Mouse (Mus musculus) hindbrain, embryonic 15.5 days (tissue): ENCODE measurements around the gene Cry1. TPM values are rescaled to one million over a fixed set of nuclear protein-coding genes. Genes with fewer than 3 reads are reported as not detected.

Experiments
- ATAC-seq: fragments of 200-750 bp; cut with Nextera tagmentation; 2 replicates; pipeline ENCODE4 v1.8.0; 2017; ENCODE audit warnings: low read depth, moderate number of reproducible peaks, moderate TSS enrichment; ENCODE audit not compliant: low FRiP score
- H3K27ac ChIP-seq: fragments of 300-500 bp; sonication (generic); replicated peaks from 2 replicates; pipeline ENCODE4 v1.5.1; 2015; ENCODE audit warnings: mild to moderate bottlenecking, inconsistent platforms
- H3K27me3 ChIP-seq: fragments of 300-500 bp; sonication (generic); 2 replicates; pipeline ENCODE4 v1.6.1; 2015; ENCODE audit warnings: control low read depth, inconsistent platforms
- H3K36me3 ChIP-seq: fragments of 300-500 bp; sonication (generic); 2 replicates; pipeline ENCODE4 v1.6.1; 2015; ENCODE audit warnings: control low read depth, inconsistent platforms
- H3K4me1 ChIP-seq: fragments of 300-500 bp; sonication (generic); replicated peaks from 2 replicates; pipeline ENCODE4 v1.6.1; 2015; ENCODE audit warnings: control low read depth, inconsistent platforms
- H3K4me2 ChIP-seq: fragments of 300-500 bp; sonication (generic); 2 replicates; pipeline ENCODE4 v1.6.1; 2015; ENCODE audit warnings: moderate library complexity, mild to moderate bottlenecking, inconsistent platforms
- H3K4me3 ChIP-seq: fragments of 300-500 bp; sonication (generic); 2 replicates; pipeline ENCODE4 v1.5.1; 2015; ENCODE audit warnings: mild to moderate bottlenecking, inconsistent platforms
- H3K9ac ChIP-seq: fragments of 300-500 bp; sonication (generic); 2 replicates; pipeline ENCODE4 v1.6.1; 2015; ENCODE audit warnings: inconsistent platforms
- H3K9me3 ChIP-seq: fragments of 300-500 bp; sonication (generic); 2 replicates; pipeline ENCODE4 v1.6.1; 2016; ENCODE audit warnings: control low read depth, inconsistent platforms
- WGBS: fragments of 180-500 bp; shearing (Covaris S2); methylation state at CpG from one replicate; pipeline ENCODE4 v1.1.7; 2015; 5-methylcytosine and 5-hydroxymethylcytosine counted together
- polyA plus RNA-seq: library from polyadenylated mRNA; unstranded; fragments of >200 nt; fragmentation: Nextera tagmentation; extraction: Ambion mirVana; gene quantifications from 2 replicates; pipeline ENCODE4 v1.2.1, GENCODE M21; 2015

Cry1 gene
- polyA plus RNA-seq = 36.0 and 36.7 TPM in 2 replicates

DNA sequence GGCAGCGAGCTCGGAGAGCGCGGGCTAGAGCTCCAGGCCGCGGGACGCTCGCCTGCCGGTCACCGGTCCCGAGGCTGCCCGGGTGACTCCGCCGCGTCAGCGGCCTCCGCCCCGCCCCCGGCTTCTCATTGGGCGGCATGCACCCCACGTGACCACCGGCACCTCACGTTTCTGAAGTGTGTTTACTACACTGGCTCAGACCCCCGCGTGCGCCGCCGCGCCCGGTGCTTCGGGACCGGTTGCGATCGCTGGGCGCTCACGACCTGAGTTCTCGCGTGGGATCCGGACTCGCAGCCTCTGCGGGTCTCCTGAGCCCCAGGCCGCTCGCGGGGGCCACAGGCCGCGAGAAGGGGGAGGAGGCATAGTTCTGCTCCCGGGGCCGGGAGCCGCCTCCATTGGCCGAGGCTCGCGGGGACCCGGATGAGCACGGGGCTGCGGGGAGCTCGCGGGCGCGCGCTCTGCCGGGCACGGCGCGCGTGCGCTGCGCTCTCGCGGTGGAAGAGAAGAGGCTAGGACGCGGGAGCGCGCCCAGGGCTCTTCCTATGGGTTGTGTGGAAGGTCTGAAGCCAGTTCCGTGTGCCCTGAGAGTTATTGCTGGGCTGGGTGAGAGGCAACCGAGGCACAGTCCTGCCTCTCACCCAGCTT lies at the start of gene Cry1:
Gene Cry1 (minus strand): TSS at position 101 of the 645 bp plus-strand sequence.
- H3K9ac ChIP-seq = peak within 1 kb of the TSS; percentile 77
- H3K4me3 ChIP-seq = peak within 1 kb of the TSS; percentile 93
- no peaks in the 10 kb centered on the region for H3K9me3 ChIP-seq
- H3K27ac ChIP-seq = peak within 1 kb of the TSS; percentile 96
- no peaks in the 10 kb centered on the region for H3K36me3 ChIP-seq
- no peaks in the 10 kb centered on the region for H3K27me3 ChIP-seq
- WGBS = under 1% methylated on average over 65 of the region's 75 CpGs
- ATAC-seq = peak; percentile 97
- H3K4me2 ChIP-seq = peak within 1 kb of the TSS; percentile 93
- peaks cover 15% of the 10 kb centered on the region for H3K4me1 ChIP-seq

DNA sequence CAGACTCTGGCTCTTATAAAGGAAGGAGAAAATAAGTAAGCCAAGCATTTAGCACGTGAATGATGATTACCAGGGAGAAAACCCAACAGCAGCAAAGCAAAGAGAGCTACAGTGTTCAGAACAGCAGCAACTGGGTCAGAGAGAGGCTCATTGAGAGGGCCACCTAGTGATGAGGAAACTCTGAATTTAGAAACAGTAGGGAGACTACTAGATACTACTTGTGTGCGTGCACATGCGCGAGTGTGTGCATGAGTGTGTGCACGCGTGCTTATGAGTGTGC lies 36.8 kb upstream of the Cry1 start:
- Histone ChIP-seq H3K4me3 (no peak overlapping the region), H3K36me3 (no peaks in the 10 kb centered on the region), H3K9me3 (no peaks in the 10 kb centered on the region), H3K9ac (no peak overlapping the region), H3K4me2 (no peak overlapping the region; the same call in 1 of the 2 replicates), H3K27me3 (no peaks in the 10 kb centered on the region; the same call in none of the 2 replicates), H3K4me1 (peaks cover 11% of the 10 kb centered on the region), H3K27ac (peak overlapping the region; percentile 23; the same call in 1 of the 2 replicates)
- no peak for ATAC-seq
- WGBS = 83% methylated on average over 6 of the region's 6 CpGs

DNA sequence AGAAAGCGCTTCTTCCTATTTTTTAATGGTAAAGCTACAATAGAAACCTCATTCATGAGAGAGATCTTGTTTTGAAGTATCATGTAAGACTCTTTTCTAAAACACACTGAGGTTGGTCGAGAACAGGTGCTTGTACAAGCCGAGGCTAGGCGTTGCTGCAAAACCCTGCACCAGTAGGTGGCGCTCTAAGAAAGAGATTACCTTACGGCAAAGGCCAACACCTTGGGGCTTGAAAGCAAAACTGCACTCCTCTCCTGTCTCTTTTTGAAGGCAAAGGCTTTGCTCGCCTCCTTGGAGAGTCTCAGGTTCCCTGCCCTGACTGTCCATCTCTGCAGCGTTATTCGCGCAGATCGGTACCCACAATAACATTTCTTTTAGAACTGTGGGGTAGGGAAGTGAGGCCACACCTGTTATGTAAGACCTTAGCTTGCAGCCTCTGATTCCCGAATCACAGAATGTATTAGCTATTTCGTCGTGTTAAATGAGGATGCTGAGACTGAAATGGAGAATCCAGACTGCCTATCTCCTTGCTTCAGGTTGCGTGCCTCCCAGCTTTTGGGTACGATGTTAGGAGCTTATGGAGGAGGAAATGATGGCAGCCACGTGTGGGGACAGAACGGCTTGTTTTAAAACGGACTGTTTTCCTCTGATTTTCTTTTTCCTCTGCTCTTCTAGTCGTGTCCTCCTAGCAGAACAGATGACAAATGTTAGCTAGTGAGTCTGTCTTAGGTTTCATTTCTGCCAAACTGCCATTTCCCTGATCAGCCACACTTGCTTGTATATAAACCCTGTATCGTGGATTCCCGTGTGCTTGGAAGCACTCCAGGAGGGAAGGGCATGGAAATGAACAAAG lies 36.3 kb upstream of the Cry1 start:
- peaks cover 11% of the 10 kb centered on the region for H3K4me1 ChIP-seq
- peak overlapping the region; percentile 23 for H3K27ac ChIP-seq
- peak overlapping the region; percentile 29 for H3K4me2 ChIP-seq
- 0 out of 2 replicates have a peak overlapping the region, but pooled peaks have one; percentile 5 for H3K9ac ChIP-seq
- no peaks in the 10 kb centered on the region; the same call in none of the 2 replicates for H3K27me3 ChIP-seq
- H3K4me3 ChIP-seq = no peak overlapping the region
- no peaks in the 10 kb centered on the region for H3K9me3 ChIP-seq
- ATAC-seq = peak; percentile 92
- no peaks in the 10 kb centered on the region for H3K36me3 ChIP-seq
- 28% methylated on average over 22 of the region's 22 CpGs for WGBS

DNA sequence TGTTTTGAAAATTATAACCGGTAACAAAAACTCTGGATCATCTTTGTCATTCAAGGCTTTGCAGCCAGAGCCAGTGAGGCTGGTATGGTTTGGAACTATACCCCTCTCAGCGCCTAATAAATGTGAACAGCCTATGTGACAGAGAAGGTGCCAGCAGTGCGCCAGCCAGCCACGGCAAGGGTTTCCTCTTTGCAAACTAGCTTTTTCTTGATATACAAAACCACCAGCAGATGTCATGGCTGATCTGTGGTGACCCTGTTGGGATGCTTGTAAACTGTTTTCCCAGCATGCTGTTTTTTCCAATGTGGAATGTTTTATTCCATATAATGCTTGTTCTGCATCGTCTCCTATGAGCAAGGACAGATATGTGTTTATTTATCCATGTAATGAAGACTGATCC lies 30.0 kb upstream of the Cry1 start:
- H3K9me3 ChIP-seq = no peaks in the 10 kb centered on the region
- peak overlapping the region; percentile 11; the same call in 1 of the 2 replicates for H3K9ac ChIP-seq
- peak overlapping the region; percentile 43 for H3K4me2 ChIP-seq
- no peaks in the 10 kb centered on the region for H3K36me3 ChIP-seq
- H3K4me3 ChIP-seq = no peak overlapping the region; the same call in 1 of the 2 replicates
- WGBS = 62% methylated on average over 5 of the region's 5 CpGs
- 0 out of 2 replicates have a peak overlapping the region, but pooled peaks have one; percentile 1 for H3K27ac ChIP-seq
- H3K4me1 ChIP-seq = no peaks in the 10 kb centered on the region
- no peaks in the 10 kb centered on the region; the same call in none of the 2 replicates for H3K27me3 ChIP-seq
- ATAC-seq = peak; percentile 79; the same call in 1 of the 2 replicates

DNA sequence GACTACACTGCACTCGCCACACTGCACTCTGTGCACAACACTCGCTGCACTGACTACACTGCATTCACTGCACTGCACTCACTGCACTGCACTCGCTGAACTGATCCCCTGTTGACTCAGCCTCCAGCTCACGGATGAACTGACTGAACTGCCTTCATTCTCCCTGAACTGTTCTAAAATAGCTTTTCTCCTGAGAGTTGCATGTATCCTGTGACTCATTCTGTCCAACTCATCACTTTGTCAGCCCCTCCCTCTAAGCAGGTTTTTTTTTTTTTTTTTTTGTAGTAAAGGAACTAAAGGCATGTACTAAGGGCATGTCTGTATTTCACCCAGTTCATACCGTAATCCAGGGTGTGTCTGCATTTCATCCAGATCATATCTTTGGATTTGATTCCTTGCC lies 26.8 kb upstream of the Cry1 start:
- Histone ChIP-seq H3K27me3 (no peaks in the 10 kb centered on the region), H3K9ac (no peak overlapping the region), H3K4me3 (no peak overlapping the region), H3K4me1 (no peaks in the 10 kb centered on the region), H3K9me3 (no peaks in the 10 kb centered on the region), H3K4me2 (no peak overlapping the region), H3K36me3 (no peaks in the 10 kb centered on the region), H3K27ac (no peak overlapping the region)
- WGBS = 92% methylated on average over 5 of the region's 5 CpGs
- no peak for ATAC-seq

DNA sequence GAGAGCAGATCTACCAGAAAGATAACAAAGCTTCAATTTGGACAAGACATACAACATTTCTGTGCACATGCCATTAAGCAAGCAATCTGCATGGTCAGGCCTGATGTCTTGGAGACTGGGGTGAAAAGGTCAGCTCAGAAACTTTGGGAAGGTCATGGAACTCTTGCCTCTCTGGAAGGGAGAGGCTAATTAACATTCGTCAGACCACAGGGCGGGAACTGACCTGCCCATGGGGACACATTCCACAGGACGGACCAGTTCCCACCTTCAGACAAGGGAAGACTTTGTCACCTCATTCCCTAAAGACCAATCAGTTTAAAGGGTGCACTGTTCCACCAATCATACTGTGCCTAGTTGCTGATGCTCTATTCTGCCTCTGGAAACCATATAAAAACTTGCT lies 25.3 kb upstream of the Cry1 start:
- no peak for ATAC-seq
- no peaks in the 10 kb centered on the region for H3K36me3 ChIP-seq
- H3K4me2 ChIP-seq = no peak overlapping the region
- H3K4me1 ChIP-seq = no peaks in the 10 kb centered on the region
- H3K9ac ChIP-seq = no peak overlapping the region
- no peak overlapping the region for H3K4me3 ChIP-seq
- 90% methylated on average over 3 of the region's 3 CpGs for WGBS
- no peaks in the 10 kb centered on the region for H3K27me3 ChIP-seq
- no peak overlapping the region for H3K27ac ChIP-seq
- no peaks in the 10 kb centered on the region for H3K9me3 ChIP-seq

DNA sequence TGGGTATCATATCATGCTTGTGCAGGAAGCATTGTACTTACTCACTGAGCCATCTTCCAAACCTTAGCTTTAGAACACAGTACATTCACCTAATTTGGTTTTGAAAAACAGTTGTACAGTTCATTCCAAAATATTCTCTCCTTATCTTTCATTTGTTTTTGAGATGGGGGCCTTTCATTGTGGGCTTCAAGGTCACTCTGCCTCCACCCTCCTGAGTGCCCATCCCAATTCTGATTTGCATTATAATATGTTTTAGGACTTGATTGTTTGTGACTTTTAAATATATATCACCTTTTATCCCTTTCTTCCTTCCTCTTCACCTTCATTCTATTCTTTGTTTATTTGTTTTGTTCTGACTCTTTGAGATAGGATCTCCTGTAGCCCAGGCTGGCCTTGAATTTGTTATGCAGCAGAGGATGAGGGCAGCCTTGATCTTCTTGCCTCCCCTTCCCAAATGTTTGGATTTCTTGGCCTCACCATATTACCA lies 24.3 kb upstream of the Cry1 start:
- no peak overlapping the region for H3K9ac ChIP-seq
- no peak for ATAC-seq

DNA sequence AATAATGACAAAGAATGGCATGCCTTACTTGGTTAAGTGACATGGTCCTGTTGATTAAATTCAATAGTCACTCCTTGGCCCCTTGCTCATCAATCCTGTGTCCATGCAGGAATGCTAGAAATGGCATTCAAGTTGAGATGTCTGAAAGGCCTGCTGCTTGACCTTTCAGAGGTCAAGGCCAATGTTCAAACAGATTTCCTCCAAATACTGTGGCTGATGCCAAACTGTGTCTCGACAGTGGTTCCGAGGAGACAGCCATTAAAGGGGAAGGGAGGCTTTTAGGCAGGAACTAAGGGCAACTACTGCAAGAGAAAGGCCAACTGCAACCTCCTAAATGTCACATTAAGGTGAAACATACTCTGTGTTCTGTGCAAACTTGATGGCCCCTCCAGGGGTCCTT lies 20.5 kb upstream of the Cry1 start:
- no peaks in the 10 kb centered on the region for H3K27me3 ChIP-seq
- ATAC-seq = no peak
- 53% methylated on average over 2 of the region's 2 CpGs for WGBS
- no peak overlapping the region for H3K9ac ChIP-seq
- H3K4me3 ChIP-seq = no peak overlapping the region
- H3K9me3 ChIP-seq = no peaks in the 10 kb centered on the region
- peaks cover 5% of the 10 kb centered on the region; the same call in 1 of the 2 replicates for H3K4me1 ChIP-seq
- no peak overlapping the region for H3K27ac ChIP-seq
- H3K36me3 ChIP-seq = no peaks in the 10 kb centered on the region
- H3K4me2 ChIP-seq = no peak overlapping the region

More for the DNA sequence above, 24.3 kb upstream of the Cry1 start:
- H3K9me3 ChIP-seq = no peaks in the 10 kb centered on the region
- H3K4me1 ChIP-seq = peaks cover 5% of the 10 kb centered on the region; the same call in 1 of the 2 replicates
- H3K27ac ChIP-seq = no peak overlapping the region
- H3K4me3 ChIP-seq = no peak overlapping the region
- no peaks in the 10 kb centered on the region for H3K36me3 ChIP-seq
- H3K4me2 ChIP-seq = no peak overlapping the region
- no peaks in the 10 kb centered on the region for H3K27me3 ChIP-seq

DNA sequence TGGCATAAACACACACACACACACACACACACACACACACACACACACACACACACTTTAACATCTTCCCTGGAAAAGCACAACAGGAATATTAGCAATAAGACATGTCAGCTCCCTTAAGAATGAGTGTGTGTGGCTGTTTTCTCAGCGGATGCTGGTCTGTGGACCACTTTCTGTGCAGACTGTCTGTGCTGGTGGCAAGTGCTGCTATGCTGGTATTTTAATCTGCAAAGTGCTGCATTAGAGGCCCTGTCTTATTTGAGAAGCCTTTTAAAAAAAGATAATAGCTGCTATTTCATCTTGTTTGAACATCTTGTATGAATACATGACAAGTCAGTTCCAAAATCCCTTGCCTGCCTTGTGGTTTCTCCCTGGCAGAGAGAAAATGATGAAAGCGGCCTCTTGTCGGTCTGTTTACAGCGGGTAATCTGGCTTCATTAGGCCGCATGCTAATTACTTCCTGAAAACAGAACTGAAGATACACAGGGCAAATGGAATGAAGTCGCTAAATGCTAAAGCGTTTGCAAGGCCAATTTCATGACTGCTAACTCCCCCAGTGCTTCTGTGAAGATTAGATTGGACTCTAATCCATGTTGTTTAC lies 19.5 kb upstream of the Cry1 start:
- 54% methylated on average over 7 of the region's 7 CpGs for WGBS
- ATAC-seq = no peak
- peak overlapping the region; percentile 55 for H3K27ac ChIP-seq
- H3K4me2 ChIP-seq = no peak overlapping the region
- no peak overlapping the region for H3K9ac ChIP-seq
- no peaks in the 10 kb centered on the region for H3K9me3 ChIP-seq
- no peak overlapping the region for H3K4me3 ChIP-seq
- peaks cover 5% of the 10 kb centered on the region; the same call in 1 of the 2 replicates for H3K4me1 ChIP-seq
- no peaks in the 10 kb centered on the region for H3K36me3 ChIP-seq
- H3K27me3 ChIP-seq = no peaks in the 10 kb centered on the region

DNA sequence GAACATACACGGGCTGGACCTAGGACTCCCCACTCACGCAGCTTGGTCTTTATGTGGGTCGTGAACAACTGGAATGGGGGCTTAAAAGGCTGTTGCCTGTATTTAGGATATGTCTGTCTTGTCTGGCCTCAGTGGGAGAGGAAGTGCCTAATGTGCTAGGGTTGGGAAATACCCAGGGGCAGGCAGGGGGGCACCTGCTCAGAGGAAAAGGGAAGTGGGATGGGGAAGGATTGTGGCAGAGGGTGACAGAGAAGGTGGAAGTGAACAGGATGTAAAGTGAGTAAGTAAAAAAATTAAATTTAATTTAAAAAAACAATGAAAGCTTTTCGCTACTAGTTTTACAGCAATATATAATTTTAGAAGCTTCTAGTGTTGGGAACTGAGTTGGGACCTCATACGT lies 9.7 kb upstream of the Cry1 start:
- Histone ChIP-seq H3K4me3 (no peak overlapping the region), H3K27ac (no peak overlapping the region), H3K4me2 (no peak overlapping the region), H3K9ac (no peak overlapping the region), H3K9me3 (no peaks in the 10 kb centered on the region), H3K36me3 (no peaks in the 10 kb centered on the region), H3K27me3 (no peaks in the 10 kb centered on the region), H3K4me1 (no peaks in the 10 kb centered on the region)
- 89% methylated on average over 5 of the region's 5 CpGs for WGBS
- no peak for ATAC-seq

DNA sequence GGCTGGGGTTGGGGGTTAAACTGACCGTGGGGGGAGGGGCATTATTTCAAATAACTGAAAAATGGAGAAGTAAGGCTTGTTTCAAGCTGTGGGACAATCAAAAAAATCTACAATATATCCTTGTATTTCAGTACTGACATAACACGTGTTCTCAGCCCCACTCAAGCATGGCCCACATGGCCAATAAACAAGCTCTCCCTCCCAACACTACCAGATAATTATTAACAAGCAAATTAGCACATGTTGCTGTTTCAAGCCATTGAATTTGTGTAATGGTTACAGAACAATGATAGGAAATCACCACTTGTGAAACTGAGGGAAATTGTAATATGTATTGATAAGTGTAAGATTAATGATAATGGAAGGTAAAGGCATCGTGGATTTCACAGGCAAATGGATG lies 8.5 kb upstream of the Cry1 start:
- 85% methylated on average over 3 of the region's 3 CpGs for WGBS
- Histone ChIP-seq H3K27me3 (no peaks in the 10 kb centered on the region), H3K4me3 (no peak overlapping the region), H3K9me3 (no peaks in the 10 kb centered on the region), H3K4me2 (no peak overlapping the region), H3K27ac (no peak overlapping the region), H3K36me3 (no peaks in the 10 kb centered on the region), H3K9ac (no peak overlapping the region), H3K4me1 (no peaks in the 10 kb centered on the region)
- no peak for ATAC-seq

DNA sequence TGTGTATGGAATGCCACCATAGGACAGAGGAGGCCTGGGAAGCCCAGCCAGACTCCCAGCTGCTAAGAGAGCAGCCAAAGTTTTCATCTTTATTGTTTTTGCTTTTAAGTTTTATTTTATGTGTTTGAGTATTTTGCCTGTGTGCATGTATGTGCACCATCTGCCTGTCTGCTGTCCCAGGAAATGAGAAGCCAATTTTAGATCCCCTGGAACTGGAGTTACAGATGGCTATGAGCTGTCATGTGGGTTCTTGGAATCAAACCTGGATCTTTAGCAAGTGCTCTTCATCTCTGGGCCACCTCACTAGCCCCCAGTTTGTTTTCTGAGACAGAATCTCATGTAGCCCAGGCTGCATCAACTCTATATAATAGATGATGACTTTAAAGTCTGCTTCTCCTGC lies 5.8 kb upstream of the Cry1 start:
- Histone ChIP-seq H3K9me3 (no peaks in the 10 kb centered on the region), H3K9ac (no peak overlapping the region), H3K27me3 (no peaks in the 10 kb centered on the region), H3K36me3 (no peaks in the 10 kb centered on the region), H3K4me2 (no peak overlapping the region), H3K4me1 (peaks cover 6% of the 10 kb centered on the region), H3K27ac (no peak overlapping the region), H3K4me3 (no peak overlapping the region)
- no peak for ATAC-seq
